Mouse (Mus musculus) midbrain, embryonic 15.5 days (tissue): ENCODE measurements around the gene Acot3. TPM values are rescaled to one million over a fixed set of nuclear protein-coding genes. Genes with fewer than 3 reads are reported as not detected.
"Not testable (repeated sequence)": the region's sequence is repeated elsewhere in the genome, so short reads cannot be mapped to it uniquely, and the experiment has no call there.

Source experiments
- ATAC-seq: fragments of 200-750 bp; cut with Nextera tagmentation; replicated peaks from 2 replicates; pipeline ENCODE4 v1.8.0; 2017; ENCODE audit warnings: moderate TSS enrichment
- H3K27ac ChIP-seq: fragments of 300-500 bp; sonication (generic); 2 replicates; pipeline ENCODE4 v1.5.1; 2015; ENCODE audit warnings: mild to moderate bottlenecking, inconsistent platforms
- H3K27me3 ChIP-seq: fragments of 300-500 bp; sonication (generic); replicated peaks from 2 replicates; pipeline ENCODE4 v1.6.1; 2015; ENCODE audit warnings: inconsistent platforms
- H3K36me3 ChIP-seq: fragments of 300-500 bp; sonication (generic); replicated peaks from 2 replicates; pipeline ENCODE4 v1.6.1; 2015; ENCODE audit warnings: inconsistent platforms
- H3K4me1 ChIP-seq: fragments of 300-500 bp; sonication (generic); 2 replicates; pipeline ENCODE4 v1.6.1; 2015; ENCODE audit warnings: inconsistent platforms
- H3K4me2 ChIP-seq: fragments of 300-500 bp; sonication (generic); 2 replicates; pipeline ENCODE4 v1.6.1; 2015; ENCODE audit warnings: inconsistent platforms, mild to moderate bottlenecking, moderate library complexity
- H3K4me3 ChIP-seq: fragments of 300-500 bp; sonication (generic); 2 replicates; pipeline ENCODE4 v1.5.1; 2015; ENCODE audit warnings: mild to moderate bottlenecking, inconsistent platforms
- H3K9ac ChIP-seq: fragments of 300-500 bp; sonication (generic); 2 replicates; pipeline ENCODE4 v1.6.1; 2015; ENCODE audit warnings: mild to moderate bottlenecking, inconsistent platforms
- H3K9me3 ChIP-seq: fragments of 300-500 bp; sonication (generic); 2 replicates; pipeline ENCODE4 v1.6.1; 2016; ENCODE audit warnings: inconsistent platforms
- WGBS: fragments of 180-500 bp; shearing (Covaris S2); methylation state at CpG from one replicate; pipeline ENCODE4 v1.1.7; 2015; ENCODE audit warnings: mixed read lengths; 5-methylcytosine and 5-hydroxymethylcytosine counted together
- polyA plus RNA-seq: library from polyadenylated mRNA; unstranded; fragments of >200 nt; fragmentation: Nextera tagmentation; extraction: Ambion mirVana; gene quantifications from 2 replicates; pipeline ENCODE4 v1.2.1, GENCODE M21; 2015

Acot3 gene
- polyA plus RNA-seq, 1 experiment from 2014 or later, result 2.4 TPM

- Histone ChIP-seq H3K4me1 (no peaks in the 10 kb centered on the region), H3K9me3 (no peaks in the 10 kb centered on the region), H3K27ac (no peak overlapping the region), H3K27me3 (no peaks in the 10 kb centered on the region), H3K4me2 (no peak overlapping the region), H3K9ac (no peak overlapping the region), H3K36me3 (no peaks in the 10 kb centered on the region), H3K4me3 (no peak overlapping the region)
- no peak for ATAC-seq
- 88% methylated on average over 9 of the region's 9 CpGs for WGBS
These were observed 28.7 kb upstream of the Acot3 start for GRCm38 (mm10) chr12:84023052-84023745.

GRCm38 (mm10) chr12:84025888-84026287 is 26.1 kb upstream of the Acot3 start:
- ATAC-seq, result no peak
- H3K27me3 ChIP-seq, result no peaks in the 10 kb centered on the region
- no peak overlapping the region for H3K4me2 ChIP-seq
- H3K9me3 ChIP-seq, result no peaks in the 10 kb centered on the region
- 85% methylated on average over 7 of the region's 7 CpGs for WGBS
- no peaks in the 10 kb centered on the region for H3K4me1 ChIP-seq
- H3K4me3 ChIP-seq, result no peak overlapping the region
- no peak overlapping the region for H3K27ac ChIP-seq
- no peak overlapping the region for H3K9ac ChIP-seq
- no peaks in the 10 kb centered on the region for H3K36me3 ChIP-seq

GRCm38 (mm10) chr12:84028328-84028727 is 23.6 kb upstream of the Acot3 start:
- not testable (repeated sequence) for H3K36me3 ChIP-seq, H3K27ac ChIP-seq, H3K27me3 ChIP-seq, H3K9me3 ChIP-seq, H3K4me1 ChIP-seq, H3K4me2 ChIP-seq, H3K9ac ChIP-seq, ATAC-seq, H3K4me3 ChIP-seq
- WGBS, result 37% methylated on average over 3 of the region's 3 CpGs

- H3K9ac ChIP-seq, H3K27ac ChIP-seq, H3K9me3 ChIP-seq, ATAC-seq, H3K4me3 ChIP-seq, H3K4me1 ChIP-seq, H3K4me2 ChIP-seq, H3K27me3 ChIP-seq, H3K36me3 ChIP-seq: not testable (repeated sequence)
- WGBS, result 95% methylated on average over 1 of the region's 1 CpGs
These were observed 22.9 kb upstream of the Acot3 start for GRCm38 (mm10) chr12:84029043-84029442.

GRCm38 (mm10) chr12:84030659-84031332 is 21.1 kb upstream of the Acot3 start:
- H3K4me2 ChIP-seq, result no peak overlapping the region
- WGBS, result 76% methylated on average over 4 of the region's 4 CpGs
- H3K9ac ChIP-seq, result no peak overlapping the region
- H3K9me3 ChIP-seq, result no peaks in the 10 kb centered on the region
- H3K36me3 ChIP-seq, result no peaks in the 10 kb centered on the region
- peak; percentile 69 for ATAC-seq
- no peaks in the 10 kb centered on the region for H3K4me1 ChIP-seq
- H3K4me3 ChIP-seq, result no peak overlapping the region
- H3K27me3 ChIP-seq, result no peaks in the 10 kb centered on the region
- no peak overlapping the region for H3K27ac ChIP-seq

- no peaks in the 10 kb centered on the region for H3K9me3 ChIP-seq
- H3K27me3 ChIP-seq, result 0 out of 2 replicates have a peak, but pooled peaks cover 4% of the 10 kb centered on the region
- H3K27ac ChIP-seq, result no peak overlapping the region
- H3K4me3 ChIP-seq, result no peak overlapping the region
- no peaks in the 10 kb centered on the region for H3K36me3 ChIP-seq
- H3K9ac ChIP-seq, result no peak overlapping the region
- no peak overlapping the region for H3K4me2 ChIP-seq
- H3K4me1 ChIP-seq, result no peaks in the 10 kb centered on the region
- WGBS, result 89% methylated on average over 4 of the region's 4 CpGs
- ATAC-seq, result no peak
These were observed 19.1 kb upstream of the Acot3 start for GRCm38 (mm10) chr12:84032854-84033253.

GRCm38 (mm10) chr12:84033302-84033701 is 18.6 kb upstream of the Acot3 start:
- H3K36me3 ChIP-seq, H3K9ac ChIP-seq, H3K4me2 ChIP-seq, H3K9me3 ChIP-seq, H3K4me3 ChIP-seq, H3K4me1 ChIP-seq, ATAC-seq, H3K27ac ChIP-seq, H3K27me3 ChIP-seq: not testable (repeated sequence)
- 79% methylated on average over 2 of the region's 2 CpGs for WGBS

- Histone ChIP-seq H3K36me3 (no peaks in the 10 kb centered on the region), H3K27me3 (0 out of 2 replicates have a peak, but pooled peaks cover 4% of the 10 kb centered on the region), H3K4me2 (no peak overlapping the region), H3K27ac (no peak overlapping the region), H3K4me1 (no peaks in the 10 kb centered on the region), H3K9ac (no peak overlapping the region), H3K9me3 (no peaks in the 10 kb centered on the region), H3K4me3 (no peak overlapping the region)
- WGBS, result 80% methylated on average over 4 of the region's 4 CpGs
- no peak for ATAC-seq
These were observed 17.8 kb upstream of the Acot3 start for GRCm38 (mm10) chr12:84034108-84034507.

- peak within 1 kb of the TSS; percentile 48 for H3K9ac ChIP-seq
- H3K27ac ChIP-seq, ATAC-seq, H3K27me3 ChIP-seq, H3K36me3 ChIP-seq, H3K9me3 ChIP-seq, H3K4me1 ChIP-seq: not testable (repeated sequence)
- peak within 1 kb of the TSS; percentile 66 for H3K4me2 ChIP-seq
- WGBS, result 7% methylated on average over 32 of the region's 32 CpGs
- peak within 1 kb of the TSS; percentile 45 for H3K4me3 ChIP-seq
These were observed 13.7 kb upstream of the Acot3 start, which contains the start of gene Acot4 for GRCm38 (mm10) chr12:84038241-84038640. Gene Acot4, plus strand, starts transcription at chr12:84038379.

- not testable (repeated sequence) for H3K27ac ChIP-seq, H3K4me1 ChIP-seq, H3K36me3 ChIP-seq, H3K9me3 ChIP-seq, H3K27me3 ChIP-seq
- H3K4me2 ChIP-seq, result peak within 1 kb of the TSS; percentile 66
- peak within 1 kb of the TSS; percentile 45 for H3K4me3 ChIP-seq
- peak within 1 kb of the TSS; percentile 48 for H3K9ac ChIP-seq
- ATAC-seq, result peak; percentile 45; the same call in 1 of the 2 replicates
- 2% methylated on average over 39 of the region's 39 CpGs for WGBS
These were observed 13.2 kb upstream of the Acot3 start, which contains the start of gene Gm49366 for GRCm38 (mm10) chr12:84038691-84039111. Gene Gm49366, plus strand, starts transcription at chr12:84038935.

- no peak for ATAC-seq
- 0 out of 2 replicates have a peak, but pooled peaks cover 4% of the 10 kb centered on the region for H3K27me3 ChIP-seq
- H3K4me3 ChIP-seq, result no peak overlapping the region
- H3K9me3 ChIP-seq, result no peaks in the 10 kb centered on the region
- no peak overlapping the region for H3K27ac ChIP-seq
- no peaks in the 10 kb centered on the region for H3K36me3 ChIP-seq
- H3K4me1 ChIP-seq, result no peaks in the 10 kb centered on the region
- 94% methylated on average over 5 of the region's 5 CpGs for WGBS
- no peak overlapping the region for H3K9ac ChIP-seq
- no peak overlapping the region for H3K4me2 ChIP-seq
These were observed 9.7 kb upstream of the Acot3 start for GRCm38 (mm10) chr12:84042248-84042647.

- H3K27ac ChIP-seq, result no peak overlapping the region
- ATAC-seq, result no peak
- H3K9me3 ChIP-seq, result no peaks in the 10 kb centered on the region
These were observed 7.9 kb upstream of the Acot3 start for GRCm38 (mm10) chr12:84044045-84044444.

GRCm38 (mm10) chr12:84046906-84047305 is 5.0 kb upstream of the Acot3 start:
- 98% methylated on average over 1 of the region's 1 CpGs for WGBS
- H3K27me3 ChIP-seq, result no peaks in the 10 kb centered on the region
- no peak overlapping the region for H3K4me2 ChIP-seq
- no peaks in the 10 kb centered on the region for H3K9me3 ChIP-seq
- ATAC-seq, result no peak
- no peaks in the 10 kb centered on the region for H3K4me1 ChIP-seq
- no peaks in the 10 kb centered on the region for H3K36me3 ChIP-seq
- no peak overlapping the region for H3K4me3 ChIP-seq
- H3K27ac ChIP-seq, result no peak overlapping the region
- H3K9ac ChIP-seq, result no peak overlapping the region

More at GRCm38 (mm10) chr12:84044045-84044444, 7.9 kb upstream of the Acot3 start:
- Histone ChIP-seq H3K36me3 (no peaks in the 10 kb centered on the region), H3K4me3 (no peak overlapping the region), H3K4me1 (no peaks in the 10 kb centered on the region), H3K4me2 (no peak overlapping the region), H3K27me3 (no peaks in the 10 kb centered on the region), H3K9ac (no peak overlapping the region)
- 67% methylated on average over 2 of the region's 2 CpGs for WGBS
